In the genomic region with DNA sequence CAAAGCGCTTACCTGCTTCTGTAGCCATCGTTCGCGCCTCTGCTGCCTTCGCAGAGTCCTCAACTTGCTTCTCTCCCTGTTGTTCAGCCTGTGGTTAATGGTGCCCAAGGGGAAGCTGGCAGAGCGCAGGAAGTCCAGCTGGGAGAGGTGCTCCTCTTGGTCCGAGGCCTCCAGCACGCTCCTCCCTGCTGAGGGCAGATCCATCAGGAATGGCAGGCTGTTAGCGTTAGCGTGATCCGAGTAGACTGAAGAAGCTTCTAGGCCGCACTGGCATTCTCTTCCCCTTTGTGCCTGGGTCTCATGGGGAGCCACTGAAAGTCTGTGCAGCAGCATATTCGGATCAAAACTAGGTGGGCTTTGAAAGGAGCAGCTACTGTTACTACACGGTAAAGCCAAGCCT, we compare ENCODE assay signal across 13 mouse cellular contexts. TPM values are rescaled to one million over a fixed set of nuclear protein-coding genes. Genes with fewer than 3 reads are reported as not detected.
DNase-seq lines count a peak whose midpoint lies in the region; ATAC-seq lines count a peak whose summit lies in the region.
"Had no signal": no experiment of that assay in that cellular context is flagged by ENCODE, and none has a peak within 500 bp of the region (broad histone marks: within the 10 kb centered on the region; RNA-seq: fewer than 3 reads in every experiment).

No protein-coding gene starts in this region.

- 0 out of 2 replicates have a peak, but pooled peaks cover 4% of the 10 kb centered on the region for H3K36me3 ChIP-seq in neural tube, embryonic 12.5 days
- H3K36me3 ChIP-seq in forebrain, embryonic 10.5 days (replicated peaks) = no peaks in the 10 kb centered on the region
- H3K36me3 ChIP-seq in hindbrain, embryonic 12.5 days = 0 out of 2 replicates have a peak, but pooled peaks cover 4% of the 10 kb centered on the region
- peaks cover 6% of the 10 kb centered on the region; the same call in 1 of the 2 replicates for H3K36me3 ChIP-seq in midbrain, embryonic 16.5 days (ENCODE audit: control insufficient read depth, insufficient read depth, low read length)
- H3K36me3 ChIP-seq: limb, embryonic 15.5 days; stomach, embryonic 15.5 days had no signal

- DNase-seq in neural tube, embryonic 10.5 days (ENCODE audit: extremely low spot score, low spot score) = no peak
- no peak for DNase-seq in forebrain, embryonic 10.5 days (ENCODE audit: extremely low spot score, low spot score)
- no peak for DNase-seq in heart, postnatal 4 days
- no peak for DNase-seq in left cerebral cortex, adult 18-20 months (ENCODE audit: low spot score in 2 of 2)
- no peak for DNase-seq in gastrocnemius, postnatal 14 days
- DNase-seq: heart, adult 18-20 months; lung, postnatal 10 days had no signal

- peaks cover 19% of the 10 kb centered on the region; the same call in 1 of the 2 replicates for H3K4me1 ChIP-seq in neural tube, embryonic 12.5 days
- H3K4me1 ChIP-seq in forebrain, embryonic 10.5 days = peaks cover 23% of the 10 kb centered on the region
- H3K4me1 ChIP-seq in hindbrain, embryonic 12.5 days = peaks cover 22% of the 10 kb centered on the region
- H3K4me1 ChIP-seq in midbrain, embryonic 16.5 days (ENCODE audit: control insufficient read depth, insufficient read depth, low read length) = peaks cover 17% of the 10 kb centered on the region
- H3K4me1 ChIP-seq: limb, embryonic 15.5 days; stomach, embryonic 15.5 days had no signal

- H3K27me3 ChIP-seq in neural tube, embryonic 12.5 days (replicated peaks) = no peaks in the 10 kb centered on the region
- H3K27me3 ChIP-seq in forebrain, embryonic 10.5 days (ENCODE audit: poor library complexity, severe bottlenecking) = no peaks in the 10 kb centered on the region
- H3K27me3 ChIP-seq in hindbrain, embryonic 12.5 days = no peaks in the 10 kb centered on the region
- H3K27me3 ChIP-seq in midbrain, embryonic 16.5 days (ENCODE audit: control insufficient read depth, insufficient read depth, low read depth, low read length) = no peaks in the 10 kb centered on the region
- H3K27me3 ChIP-seq: limb, embryonic 15.5 days; stomach, embryonic 15.5 days had no signal

- H3K4me3 ChIP-seq in neural tube, embryonic 12.5 days = no peak overlapping the region
- H3K4me3 ChIP-seq in forebrain, embryonic 10.5 days = no peak overlapping the region
- H3K4me3 ChIP-seq in hindbrain, embryonic 12.5 days = peak overlapping the region; percentile 13; the same call in 1 of the 2 replicates
- H3K4me3 ChIP-seq in midbrain, embryonic 16.5 days (ENCODE audit: low read depth, low read length) = peak overlapping the region; percentile 19
- H3K4me3 ChIP-seq: limb, embryonic 15.5 days; stomach, embryonic 15.5 days had no signal

- peak; percentile 34 for ATAC-seq in neural tube, embryonic 12.5 days (ENCODE audit: low FRiP score, low read depth)
- ATAC-seq in hindbrain, embryonic 12.5 days (ENCODE audit: low FRiP score) = peak; percentile 40; the same call in 1 of the 2 replicates
- ATAC-seq in midbrain, embryonic 16.5 days = peak; percentile 58; the same call in 1 of the 2 replicates
- ATAC-seq: activated CD4-positive, CD25-positive, alpha-beta regulatory T cell, adult 4 months had no signal

- intact Hi-C loops in gastrocnemius, postnatal 14 days (cut with DNase I; ENCODE audit: low total_unique reads) = no loop called here

- WGBS in neural tube, embryonic 12.5 days = 64% methylated on average over 14 of the region's 14 CpGs
- 90% methylated on average over 14 of the region's 14 CpGs for WGBS in forebrain, embryonic 10.5 days
- WGBS in hindbrain, embryonic 12.5 days = 73% methylated on average over 14 of the region's 14 CpGs
- 66% methylated on average over 14 of the region's 14 CpGs for whole genome bisulfite sequencing in midbrain, embryonic 16.5 days

- no peaks in the 10 kb centered on the region for H3K9me3 ChIP-seq in neural tube, embryonic 12.5 days
- H3K9me3 ChIP-seq in forebrain, embryonic 10.5 days = no peaks in the 10 kb centered on the region
- no peaks in the 10 kb centered on the region for H3K9me3 ChIP-seq in hindbrain, embryonic 12.5 days (replicated peaks)
- no peaks in the 10 kb centered on the region for H3K9me3 ChIP-seq in midbrain, embryonic 16.5 days (replicated peaks; ENCODE audit: control insufficient read depth, low read length, poor library complexity, severe bottlenecking)
- H3K9me3 ChIP-seq: limb, embryonic 15.5 days; stomach, embryonic 15.5 days had no signal

- H3K27ac ChIP-seq in neural tube, embryonic 12.5 days = no peak overlapping the region; the same call in 1 of the 2 replicates
- H3K27ac ChIP-seq in forebrain, embryonic 10.5 days = peak overlapping the region; percentile 72
- peak overlapping the region; percentile 78 for H3K27ac ChIP-seq in hindbrain, embryonic 12.5 days
- peak overlapping the region; percentile 76 for H3K27ac ChIP-seq in midbrain, embryonic 16.5 days (ENCODE audit: low read length)
- H3K27ac ChIP-seq: limb, embryonic 15.5 days; stomach, embryonic 15.5 days had no signal

- peak overlapping the region; percentile 43 for H3K4me2 ChIP-seq in neural tube, embryonic 12.5 days (replicated peaks)
- peak overlapping the region; percentile 35 for H3K4me2 ChIP-seq in hindbrain, embryonic 12.5 days (replicated peaks)
- H3K4me2 ChIP-seq in midbrain, embryonic 16.5 days (ENCODE audit: low read length) = peak overlapping the region; percentile 36
- H3K4me2 ChIP-seq: limb, embryonic 15.5 days; stomach, embryonic 15.5 days had no signal

- H3K9ac ChIP-seq in neural tube, embryonic 12.5 days = no peak overlapping the region
- H3K9ac ChIP-seq in hindbrain, embryonic 12.5 days = no peak overlapping the region; the same call in 1 of the 2 replicates
- H3K9ac ChIP-seq in midbrain, embryonic 16.5 days (ENCODE audit: low read depth, low read length) = 0 out of 2 replicates have a peak overlapping the region, but pooled peaks have one; percentile 34
- H3K9ac ChIP-seq: limb, embryonic 15.5 days; stomach, embryonic 15.5 days had no signal

RNA-seq across cellular contexts. Expression of a gene that starts 45.0 kb away (rescaled TPM):
- 12.8 and 13.0 TPM in 2 replicates for polyA plus RNA-seq in neural tube, embryonic 12.5 days (2016; fragmentation: Nextera tagmentation; extraction: Ambion mirVana)
- 6.4 and 6.6 TPM in 2 replicates for polyA plus RNA-seq in forebrain, embryonic 10.5 days (2016; fragmentation: Nextera tagmentation; extraction: Ambion mirVana)
- 16.4 and 18.2 TPM in 2 replicates for polyA plus RNA-seq in hindbrain, embryonic 12.5 days (2016; fragmentation: Nextera tagmentation; extraction: Ambion mirVana)
- polyA plus RNA-seq in midbrain, embryonic 16.5 days (2015; fragmentation: Nextera tagmentation; extraction: Ambion mirVana) = 38.6 and 46.1 TPM in 2 replicates
- total RNA-seq in heart, postnatal 4 days (2021) = 1 to 10 TPM; 2.0 to 2.3 TPM
- 10 to 100 TPM; 18.5 to 20.2 TPM for total RNA-seq in left cerebral cortex, adult 18-20 months (2021)
- total RNA-seq in gastrocnemius, postnatal 14 days (2021) = under 1 TPM; 0.49 to 0.75 TPM

Comparison
In these comparisons a context has a peak if more than half of its experiments do, and no peak if none do; other contexts are left out.
1. H3K4me3 ChIP-seq: peak in hindbrain, embryonic 12.5 days (single experiment) and midbrain, embryonic 16.5 days (single experiment); none in neural tube, embryonic 12.5 days (single experiment) and forebrain, embryonic 10.5 days (single experiment).
2. Peak in every context shown above with its lines, with median percentiles within 50 percentile points of each other: ATAC-seq and H3K4me2 ChIP-seq.